Mouse (Mus musculus) E14TG2a.4 (cell line): ENCODE measurements around the gene Mrpl34.

Experiments used
- CTCF ChIP-seq: conservative IDR thresholded peaks from 2 replicates; pipeline ENCODE4 v1.5.1; 2014; ENCODE audit warnings: low read length
- POU5F1 ChIP-seq: IDR thresholded peaks from 2 replicates; pipeline ENCODE4 v1.6.1; 2014; ENCODE audit warnings: low read length, borderline replicate concordance

- TF ChIP-seq CTCF = no peak
- no peak for TF ChIP-seq POU5F1
These were observed 3.2 kb downstream of the Mrpl34 start for GRCm38 (mm10) chr8:71468001-71468400.
